Mouse (Mus musculus) CD4-positive naive resting alpha-beta T cell, adult 76 days (primary cell): ENCODE results near the gene Bach2. TPM values are rescaled to one million over a fixed set of nuclear protein-coding genes. Genes with fewer than 3 reads are reported as not detected.

Experiments used
- total RNA-seq: library from RNA; stranded (reverse); gene quantifications from one replicate; pipeline ENCODE4 v1.2.4, GENCODE M21; 2023

The Bach2 gene
- total RNA-seq = 520 TPM

GRCm38 (mm10) chr4:32238366-32238854 lies at the start of gene Bach2:
Gene Bach2 (plus strand): TSS chr4:32238804.

GRCm38 (mm10) chr4:32602660-32603059 lies 364.1 kb downstream of the Bach2 start, which contains the start of gene Gja10:
Gene Gja10 (minus strand): TSS chr4:32602760.

GRCm38 (mm10) chr4:32615034-32615881 lies 376.7 kb downstream of the Bach2 start, which contains the start of gene Casp8ap2:
Gene Casp8ap2 (plus strand): TSS chr4:32615451.

